Mouse (Mus musculus) megakaryocyte-erythroid progenitor cell, adult 5-6 weeks (primary cell): ENCODE data around the gene Avil. TPM values are rescaled to one million over a fixed set of nuclear protein-coding genes. Genes with fewer than 3 reads are reported as not detected.

ENCODE experiments used
- total RNA-seq, 2 experiments: library from RNA; stranded (forward) in 1 of 2; stranded (reverse) in 1 of 2; fragments of 200-1000, 215-1000 nt in 1 of 2; fragments of >200 nt in 1 of 2; fragmentation: Nextera tagmentation in 1 of 2; gene quantifications; 2 replicates each; pipeline ENCODE4 v1.2.3; 2014 to 2017

Avil gene
- total RNA-seq, 2 experiments from 2014 or later: 0.38 TPM; not detected in 1

Other genes with a start within 250 kb of the Avil start
- gene Atp23, start 99.4 kb upstream of the Avil start, total RNA-seq (2014; fragmentation: Nextera tagmentation): 16.0 and 28.8 TPM in 2 replicates
- 5.8 and 16.2 TPM in 2 replicates for gene Atp23, start 99.4 kb upstream of the Avil start, total RNA-seq (2017)
- 54.7 and 56.7 TPM in 2 replicates for gene Ctdsp2, start 22.0 kb upstream of the Avil start, total RNA-seq (2014; fragmentation: Nextera tagmentation)
- gene Ctdsp2, start 22.0 kb upstream of the Avil start, total RNA-seq (2017): 18.3 and 24.7 TPM in 2 replicates
- gene Tsfm, start 30.1 kb downstream of the Avil start, total RNA-seq (2014; fragmentation: Nextera tagmentation): 41.6 and 61.2 TPM in 2 replicates
- 55.5 and 63.3 TPM in 2 replicates for gene Tsfm, start 30.1 kb downstream of the Avil start, total RNA-seq (2017)
- gene Mettl1, start 40.7 kb downstream of the Avil start, total RNA-seq (2014; fragmentation: Nextera tagmentation): 54.1 and 55.2 TPM in 2 replicates
- 24.6 and 25.3 TPM in 2 replicates for gene Mettl1, start 40.7 kb downstream of the Avil start, total RNA-seq (2017)
- not detected in 2 replicates for gene Eef1akmt3, start 40.8 kb downstream of the Avil start, total RNA-seq (2014; fragmentation: Nextera tagmentation)
- 0.38 TPM in 1 of 2 replicates, not detected in the other for gene Eef1akmt3, start 40.8 kb downstream of the Avil start, total RNA-seq (2017)
- not detected in 2 replicates for gene Cyp27b1, start 47.5 kb downstream of the Avil start, total RNA-seq (2014; fragmentation: Nextera tagmentation)
- gene Cyp27b1, start 47.5 kb downstream of the Avil start, total RNA-seq (2017): not detected in 2 replicates
- gene March9, start 59.5 kb downstream of the Avil start, total RNA-seq (2014; fragmentation: Nextera tagmentation): not detected in 2 replicates
- not detected in 2 replicates for gene March9, start 59.5 kb downstream of the Avil start, total RNA-seq (2017)
- 656 and 761 TPM in 2 replicates for gene Cdk4, start 62.8 kb downstream of the Avil start, total RNA-seq (2014; fragmentation: Nextera tagmentation)
- 479 and 664 TPM in 2 replicates for gene Cdk4, start 62.8 kb downstream of the Avil start, total RNA-seq (2017)
- gene Tspan31, start 69.6 kb downstream of the Avil start, total RNA-seq (2014; fragmentation: Nextera tagmentation): 43.9 and 73.9 TPM in 2 replicates
- gene Tspan31, start 69.6 kb downstream of the Avil start, total RNA-seq (2017): 28.9 and 55.3 TPM in 2 replicates
- gene Agap2, start 74.6 kb downstream of the Avil start, total RNA-seq (2014; fragmentation: Nextera tagmentation): 19.7 and 45.9 TPM in 2 replicates
- gene Agap2, start 74.6 kb downstream of the Avil start, total RNA-seq (2017): 26.4 and 43.3 TPM in 2 replicates
- 55.8 and 64.5 TPM in 2 replicates for gene Os9, start 120.4 kb downstream of the Avil start, total RNA-seq (2014; fragmentation: Nextera tagmentation)
- gene Os9, start 120.4 kb downstream of the Avil start, total RNA-seq (2017): 152 and 154 TPM in 2 replicates
- gene B4galnt1, start 164.5 kb downstream of the Avil start, total RNA-seq (2014; fragmentation: Nextera tagmentation): 67.2 and 84.7 TPM in 2 replicates
- 18.5 and 23.3 TPM in 2 replicates for gene B4galnt1, start 164.5 kb downstream of the Avil start, total RNA-seq (2017)
- 1.8 TPM in 1 of 2 replicates, not detected in the other for gene Slc26a10, start 179.9 kb downstream of the Avil start, total RNA-seq (2014; fragmentation: Nextera tagmentation)
- gene Slc26a10, start 179.9 kb downstream of the Avil start, total RNA-seq (2017): 1.8 TPM in 1 of 2 replicates, not detected in the other
- 22.7 and 46.0 TPM in 2 replicates for gene Arhgef25, start 189.4 kb downstream of the Avil start, total RNA-seq (2014; fragmentation: Nextera tagmentation)
- gene Arhgef25, start 189.4 kb downstream of the Avil start, total RNA-seq (2017): 35.4 and 35.7 TPM in 2 replicates
- gene Dtx3, start 195.0 kb downstream of the Avil start, total RNA-seq (2014; fragmentation: Nextera tagmentation): 97.0 and 160 TPM in 2 replicates
- 28.5 and 29.5 TPM in 2 replicates for gene Dtx3, start 195.0 kb downstream of the Avil start, total RNA-seq (2017)
- 58.6 and 59.9 TPM in 2 replicates for gene Pip4k2c, start 210.9 kb downstream of the Avil start, total RNA-seq (2014; fragmentation: Nextera tagmentation)
- 28.0 and 35.3 TPM in 2 replicates for gene Pip4k2c, start 210.9 kb downstream of the Avil start, total RNA-seq (2017)